Mouse (Mus musculus) liver, adult 2 months (tissue): Measurements from ENCODE around the gene Plcb4. TPM values are rescaled to one million over a fixed set of nuclear protein-coding genes. Genes with fewer than 3 reads are reported as not detected.

Source experiments
- DNase-seq: peaks from one replicate; pipeline ENCODE4 v3.0.0-alpha.2; 2011; ENCODE audit warnings: low read depth, low spot score; ENCODE audit errors: extremely low read depth
- H3K27ac ChIP-seq: fragments of 200-500 bp; replicated peaks from 2 replicates; pipeline ENCODE4 v1.5.1; 2012; ENCODE audit warnings: low read depth, mild to moderate bottlenecking, control low read depth, inconsistent platforms, low read length; ENCODE audit not compliant: insufficient read depth
- H3K27me3 ChIP-seq: fragments of 200-500 bp; 2 replicates; pipeline ENCODE4 v1.6.1; 2012; ENCODE audit warnings: mild to moderate bottlenecking, moderate library complexity, low read length, inconsistent platforms; ENCODE audit not compliant: control insufficient read depth, insufficient read depth
- H3K36me3 ChIP-seq: fragments of 200-500 bp; 2 replicates; pipeline ENCODE4 v1.6.1; 2012; ENCODE audit warnings: low read length, inconsistent platforms; ENCODE audit not compliant: control insufficient read depth, insufficient read depth
- H3K4me1 ChIP-seq: fragments of 200-500 bp; 2 replicates; pipeline ENCODE4 v1.6.1; 2011; ENCODE audit warnings: low read length; ENCODE audit not compliant: control insufficient read depth, insufficient read depth
- H3K4me3 ChIP-seq: fragments of 200-500 bp; 2 replicates; pipeline ENCODE4 v1.5.1; 2011; ENCODE audit warnings: low read depth, mild to moderate bottlenecking, control low read depth, low read length, moderate library complexity; ENCODE audit not compliant: insufficient read depth
- H3K79me2 ChIP-seq: fragments of 200-500 bp; 2 replicates; pipeline ENCODE4 v1.6.1; 2012; ENCODE audit warnings: inconsistent platforms, mild to moderate bottlenecking, low read length, moderate library complexity; ENCODE audit not compliant: control insufficient read depth, insufficient read depth
- H3K9ac ChIP-seq: fragments of 200-500 bp; 2 replicates; pipeline ENCODE4 v1.6.1; 2012; ENCODE audit warnings: low read depth, mild to moderate bottlenecking, control low read depth, inconsistent platforms, low read length
- CTCF ChIP-seq: fragments of 200-500 bp; IDR thresholded peaks from 2 replicates; pipeline ENCODE4 v1.5.1; 2011; ENCODE audit warnings: low read depth, low read length, control low read depth
- POLR2A ChIP-seq: fragments of 200-500 bp; IDR thresholded peaks from 2 replicates; pipeline ENCODE4 v1.6.1; 2011; ENCODE audit warnings: low read length, control low read depth; ENCODE audit not compliant: insufficient read depth; ENCODE audit errors: extremely low read depth
- WGBS: fragments of 180-500 bp; shearing (Covaris S2); methylation state at CpG from one replicate; pipeline ENCODE4 v1.1.7; 2018; 5-methylcytosine and 5-hydroxymethylcytosine counted together
- polyA plus RNA-seq: library from polyadenylated mRNA; depleted of rRNA; stranded (reverse); fragments of >200 nt; gene quantifications from 2 replicates; pipeline ENCODE4 v1.2.3, GENCODE M21; 2012
- total RNA-seq: library from RNA; depleted of rRNA; stranded (reverse); fragments of >200 nt; gene quantifications from 2 replicates; pipeline ENCODE4 v1.2.3, GENCODE M21; 2014

Gene Plcb4
- total and polyA plus RNA-seq, 2 experiments = 0.88 to 4.3 TPM

DNA sequence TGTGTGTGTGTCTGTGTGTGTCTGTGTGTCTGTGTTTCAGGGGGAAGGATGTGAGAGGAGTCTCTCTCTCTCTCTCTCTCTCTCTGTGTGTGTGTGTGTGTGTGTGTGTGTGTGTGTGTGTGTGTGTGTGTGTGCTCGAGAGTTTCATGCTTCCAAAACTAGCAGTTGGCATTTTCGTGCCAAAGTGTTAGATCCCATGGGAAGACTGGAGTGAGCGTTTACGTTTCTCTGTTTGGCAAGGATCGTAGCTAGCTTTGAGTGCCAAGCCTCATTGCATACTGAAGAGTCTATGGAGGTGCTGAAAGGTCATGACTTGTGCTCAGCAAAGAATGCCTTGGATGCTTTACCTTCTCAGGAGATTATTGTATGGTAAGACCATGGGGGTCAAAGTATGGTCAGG lies 259.3 kb downstream of the Plcb4 start:
- no peaks in the 10 kb centered on the region for H3K27me3 ChIP-seq
- H3K36me3 ChIP-seq = no peaks in the 10 kb centered on the region
- no peak overlapping the region for H3K4me3 ChIP-seq
- H3K9ac ChIP-seq = no peak overlapping the region
- no peak for DNase-seq
- no peaks in the 10 kb centered on the region for H3K4me1 ChIP-seq
- no peaks in the 10 kb centered on the region for H3K79me2 ChIP-seq
- TF ChIP-seq POLR2A (no peak), CTCF (no peak)
- H3K27ac ChIP-seq = no peak overlapping the region
- 80% methylated on average over 5 of the region's 5 CpGs for WGBS

DNA sequence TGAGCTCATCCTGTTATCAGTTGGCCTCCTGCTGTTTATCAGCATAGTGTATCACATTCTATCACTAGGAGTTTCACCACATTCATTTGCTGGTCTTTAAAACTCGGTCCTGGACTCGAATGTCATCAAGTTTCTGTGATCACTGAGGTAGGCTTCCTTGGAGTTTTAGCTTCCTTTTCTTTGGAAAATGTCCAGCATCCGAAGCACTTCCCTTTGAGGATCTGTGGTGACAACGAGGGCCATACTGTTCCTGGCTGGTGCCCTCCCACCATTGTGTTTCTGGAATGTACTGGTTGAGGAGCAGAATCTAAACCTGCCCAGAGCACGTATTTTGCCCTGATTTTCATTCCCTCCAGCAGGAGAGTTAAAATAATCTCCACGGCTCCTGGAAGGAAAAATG lies 260.8 kb downstream of the Plcb4 start:
- Histone ChIP-seq H3K4me3 (no peak overlapping the region), H3K79me2 (no peaks in the 10 kb centered on the region), H3K4me1 (no peaks in the 10 kb centered on the region), H3K27me3 (no peaks in the 10 kb centered on the region), H3K9ac (no peak overlapping the region), H3K36me3 (no peaks in the 10 kb centered on the region), H3K27ac (no peak overlapping the region)
- no peak for DNase-seq
- no peak for TF ChIP-seq CTCF
- TF ChIP-seq POLR2A = no peak
- 67% methylated on average over 6 of the region's 6 CpGs for whole genome bisulfite sequencing

DNA sequence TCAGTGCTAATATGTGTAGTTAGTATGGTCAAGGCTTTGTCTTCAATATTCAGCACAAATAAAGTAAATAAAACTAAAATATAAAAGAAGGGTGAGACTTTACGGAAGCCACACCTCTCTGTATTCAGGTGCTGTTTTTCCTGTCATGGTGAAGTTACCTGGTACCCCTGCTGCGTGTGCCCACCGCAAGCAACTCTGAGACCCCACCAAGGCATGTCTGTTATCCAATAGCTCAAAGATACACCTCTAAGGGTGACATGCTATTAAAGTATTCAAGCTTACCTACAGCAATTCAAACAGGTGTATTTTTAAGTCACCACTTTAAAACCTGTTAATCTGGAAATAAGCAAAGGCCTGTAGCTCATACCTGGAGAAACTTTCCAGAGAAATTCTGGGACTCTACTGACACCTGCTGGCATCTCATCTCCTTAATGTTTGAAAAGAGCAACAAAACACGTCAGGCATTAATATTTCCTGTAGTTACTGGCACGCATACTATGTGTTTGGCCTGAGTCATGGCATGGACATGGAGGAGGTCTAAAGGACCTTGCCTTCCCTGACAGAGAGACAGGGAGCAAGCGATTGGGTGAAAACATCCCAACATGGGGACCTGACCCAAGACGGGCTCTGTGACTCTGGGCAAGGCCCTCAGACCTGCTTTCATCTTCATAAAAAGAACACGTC lies 268.0 kb downstream of the Plcb4 start:
- Histone ChIP-seq H3K27ac (no peak overlapping the region), H3K79me2 (no peaks in the 10 kb centered on the region), H3K9ac (no peak overlapping the region), H3K36me3 (no peaks in the 10 kb centered on the region), H3K4me3 (no peak overlapping the region), H3K27me3 (no peaks in the 10 kb centered on the region), H3K4me1 (no peaks in the 10 kb centered on the region)
- WGBS = 72% methylated on average over 8 of the region's 8 CpGs
- TF ChIP-seq CTCF = peak; percentile 35; the same call in 1 of the 2 replicates
- TF ChIP-seq POLR2A = no peak
- peak; percentile 42 for DNase-seq

DNA sequence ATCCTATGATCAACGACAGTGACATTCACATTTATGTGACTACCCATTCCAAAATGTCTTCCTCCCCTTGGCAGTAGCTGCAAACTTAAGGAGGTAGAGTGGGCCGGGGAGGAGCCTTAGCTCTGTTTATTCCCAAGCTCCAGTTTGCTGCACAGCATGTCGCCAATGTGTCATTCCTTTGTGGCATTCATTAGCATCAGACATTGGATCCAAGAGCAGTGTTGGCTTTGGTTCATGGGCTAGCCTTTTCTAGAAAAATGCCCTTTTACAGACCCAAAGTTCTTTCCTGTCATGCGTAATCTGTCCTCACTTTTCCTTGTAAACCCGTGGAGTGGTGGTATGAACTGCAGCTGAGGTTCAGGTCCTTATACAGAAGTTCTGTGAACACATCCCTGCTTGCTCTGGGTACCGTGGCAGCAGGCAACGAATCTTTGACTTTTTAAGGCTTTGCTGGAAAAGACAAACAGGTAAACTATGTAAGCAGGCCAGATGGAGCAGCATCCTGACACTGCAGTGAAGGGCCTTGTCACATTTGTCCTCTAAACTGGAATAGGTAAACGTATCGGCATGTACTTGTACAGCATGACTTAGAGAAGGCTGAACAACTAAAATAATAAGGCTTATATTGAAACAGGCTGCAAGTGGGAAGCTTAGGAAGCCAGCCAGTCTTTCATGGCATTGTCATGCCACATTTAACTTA lies 270.4 kb downstream of the Plcb4 start:
- no peaks in the 10 kb centered on the region for H3K79me2 ChIP-seq
- H3K4me1 ChIP-seq = no peaks in the 10 kb centered on the region
- no peak overlapping the region for H3K27ac ChIP-seq
- no peak overlapping the region for H3K9ac ChIP-seq
- TF ChIP-seq POLR2A (no peak), CTCF (no peak)
- WGBS = 81% methylated on average over 9 of the region's 9 CpGs
- no peaks in the 10 kb centered on the region for H3K27me3 ChIP-seq
- no peaks in the 10 kb centered on the region for H3K36me3 ChIP-seq
- DNase-seq = no peak
- no peak overlapping the region for H3K4me3 ChIP-seq

- Histone ChIP-seq H3K4me1 (no peaks in the 10 kb centered on the region), H3K27me3 (no peaks in the 10 kb centered on the region), H3K36me3 (no peaks in the 10 kb centered on the region), H3K27ac (no peak overlapping the region), H3K9ac (no peak overlapping the region), H3K79me2 (no peaks in the 10 kb centered on the region), H3K4me3 (no peak overlapping the region)
- TF ChIP-seq POLR2A = no peak
- TF ChIP-seq CTCF = no peak
- 77% methylated on average over 4 of the region's 4 CpGs for WGBS
- no peak for DNase-seq
These were observed 271.9 kb downstream of the Plcb4 start for GRCm38 (mm10) chr2:135930696-135931095.

GRCm38 (mm10) chr2:135932569-135932968 lies 273.8 kb downstream of the Plcb4 start:
- no peaks in the 10 kb centered on the region for H3K4me1 ChIP-seq
- no peak overlapping the region for H3K9ac ChIP-seq
- 87% methylated on average over 4 of the region's 4 CpGs for WGBS
- DNase-seq = no peak
- H3K4me3 ChIP-seq = no peak overlapping the region
- H3K27me3 ChIP-seq = no peaks in the 10 kb centered on the region
- no peaks in the 10 kb centered on the region for H3K79me2 ChIP-seq
- TF ChIP-seq POLR2A (no peak), CTCF (no peak)
- H3K36me3 ChIP-seq = no peaks in the 10 kb centered on the region
- no peak overlapping the region for H3K27ac ChIP-seq
